Mouse (Mus musculus) intestine, postnatal 0 days (tissue): Measurements from ENCODE around the gene Ptx4. TPM values are rescaled to one million over a fixed set of nuclear protein-coding genes. Genes with fewer than 3 reads are reported as not detected.
A peak's percentile ranks its signal among the peaks of the same experiment; 100 is the strongest.

Experiments
- ATAC-seq: fragments of 200-750 bp; cut with Nextera tagmentation; 2 replicates; pipeline ENCODE4 v1.8.0; 2017; ENCODE audit warnings: mild to moderate bottlenecking, moderate TSS enrichment, moderate library complexity
- H3K27ac ChIP-seq: fragments of 300-500 bp; sonication (generic); 2 replicates; pipeline ENCODE4 v1.5.1; 2014; ENCODE audit warnings: mild to moderate bottlenecking, low read depth, low read length, moderate library complexity
- H3K27me3 ChIP-seq: fragments of 300-500 bp; sonication (generic); replicated peaks from 2 replicates; pipeline ENCODE4 v1.6.1; 2014; ENCODE audit warnings: low read length, mixed read lengths; ENCODE audit not compliant: control insufficient read depth, insufficient read depth
- H3K36me3 ChIP-seq: fragments of 300-500 bp; sonication (generic); 2 replicates; pipeline ENCODE4 v1.6.1; 2014; ENCODE audit warnings: mild to moderate bottlenecking, moderate library complexity; ENCODE audit not compliant: control insufficient read depth, insufficient read depth
- H3K4me1 ChIP-seq: fragments of 300-500 bp; sonication (generic); replicated peaks from 2 replicates; pipeline ENCODE4 v1.6.1; 2014; ENCODE audit warnings: antibody characterized with exemption, low read length, mixed read lengths; ENCODE audit not compliant: control insufficient read depth, insufficient read depth
- H3K4me2 ChIP-seq: fragments of 300-500 bp; sonication (generic); replicated peaks from 2 replicates; pipeline ENCODE4 v1.6.1; 2014; ENCODE audit warnings: low read depth, mild to moderate bottlenecking, moderate library complexity
- H3K4me3 ChIP-seq: fragments of 300-500 bp; sonication (generic); 2 replicates; pipeline ENCODE4 v1.5.1; 2014; ENCODE audit warnings: low read depth, low read length
- H3K9ac ChIP-seq: fragments of 300-500 bp; sonication (generic); 2 replicates; pipeline ENCODE4 v1.6.1; 2014; ENCODE audit warnings: mild to moderate bottlenecking, low read depth, low read length
- H3K9me3 ChIP-seq: fragments of 300-500 bp; sonication (generic); 2 replicates; pipeline ENCODE4 v1.6.1; 2016; ENCODE audit warnings: mixed run types; ENCODE audit not compliant: control insufficient read depth
- CTCF ChIP-seq: sonication (generic); IDR thresholded peaks from 2 replicates; pipeline ENCODE4 v1.5.1; 2016; ENCODE audit warnings: low read depth, mild to moderate bottlenecking, control low read depth, antibody characterized with exemption, moderate library complexity
- WGBS: fragments of 180-500 bp; shearing (Covaris S2); extraction: QIAGEN DNeasy Blood & Tissue Kit; methylation state at CpG from one replicate; pipeline ENCODE4 v1.1.7; 2014; 5-methylcytosine and 5-hydroxymethylcytosine counted together
- polyA plus RNA-seq: library from polyadenylated mRNA; unstranded; fragments of >200 nt; fragmentation: Nextera tagmentation; extraction: Ambion mirVana; gene quantifications from 2 replicates; pipeline ENCODE4 v1.2.1, GENCODE M21; 2015

The Ptx4 gene
- 0.25 and 0.27 TPM in 2 replicates for polyA plus RNA-seq

GRCm38 (mm10) chr17:25120406-25120805 lies at the start of gene Ptx4:
TSS of gene Ptx4 (plus strand) at chr17:25120760.
- Histone ChIP-seq H3K4me3 (no peak within 1 kb of the TSS), H3K36me3 (no peaks in the 10 kb centered on the region), H3K4me1 (no peaks in the 10 kb centered on the region; the same call in 1 of the 2 replicates), H3K27me3 (no peaks in the 10 kb centered on the region), H3K4me2 (no peak within 1 kb of the TSS), H3K9ac (no peak within 1 kb of the TSS), H3K27ac (no peak within 1 kb of the TSS), H3K9me3 (no peaks in the 10 kb centered on the region)
- WGBS = 37% methylated on average over 3 of the region's 3 CpGs
- ATAC-seq = no peak
- no peak for TF ChIP-seq CTCF

GRCm38 (mm10) chr17:25076906-25077305 lies 43.7 kb upstream of the Ptx4 start:
- peak overlapping the region; percentile 46; the same call in 1 of the 2 replicates for H3K4me2 ChIP-seq
- ATAC-seq = no peak

GRCm38 (mm10) chr17:25077771-25078372 lies 42.7 kb upstream of the Ptx4 start:
- no peak for ATAC-seq

More at GRCm38 (mm10) chr17:25076906-25077305, 43.7 kb upstream of the Ptx4 start:
- no peaks in the 10 kb centered on the region for H3K27me3 ChIP-seq
- no peak for TF ChIP-seq CTCF
- 77% methylated on average over 4 of the region's 4 CpGs for WGBS
- peaks cover 6% of the 10 kb centered on the region; the same call in 1 of the 2 replicates for H3K36me3 ChIP-seq
- no peaks in the 10 kb centered on the region for H3K9me3 ChIP-seq
- H3K4me3 ChIP-seq = no peak overlapping the region
- H3K27ac ChIP-seq = no peak overlapping the region
- H3K9ac ChIP-seq = no peak overlapping the region
- H3K4me1 ChIP-seq = no peaks in the 10 kb centered on the region

GRCm38 (mm10) chr17:25080210-25080609 lies 40.4 kb upstream of the Ptx4 start:
- Histone ChIP-seq H3K4me2 (peak overlapping the region; percentile 55), H3K9ac (peak overlapping the region; percentile 40), H3K36me3 (peaks cover 6% of the 10 kb centered on the region; the same call in 1 of the 2 replicates), H3K4me3 (peak overlapping the region; percentile 38), H3K27ac (peak overlapping the region; percentile 74; the same call in 1 of the 2 replicates), H3K9me3 (no peaks in the 10 kb centered on the region), H3K27me3 (no peaks in the 10 kb centered on the region), H3K4me1 (no peaks in the 10 kb centered on the region)
- 75% methylated on average over 13 of the region's 13 CpGs for WGBS
- TF ChIP-seq CTCF = no peak
- no peak for ATAC-seq

More at GRCm38 (mm10) chr17:25077771-25078372, 42.7 kb upstream of the Ptx4 start:
- no peak overlapping the region for H3K9ac ChIP-seq
- H3K9me3 ChIP-seq = no peaks in the 10 kb centered on the region
- H3K4me3 ChIP-seq = peak overlapping the region; percentile 38
- H3K27me3 ChIP-seq = no peaks in the 10 kb centered on the region
- peaks cover 6% of the 10 kb centered on the region; the same call in 1 of the 2 replicates for H3K36me3 ChIP-seq
- TF ChIP-seq CTCF = no peak
- no peaks in the 10 kb centered on the region for H3K4me1 ChIP-seq
- WGBS = 63% methylated on average over 13 of the region's 13 CpGs
- H3K4me2 ChIP-seq = peak overlapping the region; percentile 46
- no peak overlapping the region for H3K27ac ChIP-seq

GRCm38 (mm10) chr17:25080960-25081381 lies 39.6 kb upstream of the Ptx4 start:
- no peak for TF ChIP-seq CTCF
- H3K4me2 ChIP-seq = peak overlapping the region; percentile 55
- peak overlapping the region; percentile 40; the same call in 1 of the 2 replicates for H3K9ac ChIP-seq
- H3K4me1 ChIP-seq = no peaks in the 10 kb centered on the region
- peaks cover 6% of the 10 kb centered on the region; the same call in 1 of the 2 replicates for H3K36me3 ChIP-seq
- no peaks in the 10 kb centered on the region for H3K27me3 ChIP-seq
- peak overlapping the region; percentile 38 for H3K4me3 ChIP-seq
- ATAC-seq = no peak
- no peaks in the 10 kb centered on the region for H3K9me3 ChIP-seq
- H3K27ac ChIP-seq = peak overlapping the region; percentile 74
- 62% methylated on average over 11 of the region's 11 CpGs for WGBS

GRCm38 (mm10) chr17:25082081-25082847 lies 38.3 kb upstream of the Ptx4 start:
- Histone ChIP-seq H3K27ac (peak overlapping the region; percentile 73), H3K27me3 (no peaks in the 10 kb centered on the region), H3K9me3 (no peaks in the 10 kb centered on the region), H3K9ac (no peak overlapping the region), H3K36me3 (peaks cover 1% of the 10 kb centered on the region; the same call in 1 of the 2 replicates), H3K4me1 (no peaks in the 10 kb centered on the region), H3K4me3 (no peak overlapping the region), H3K4me2 (peak overlapping the region; percentile 17)
- WGBS = 41% methylated on average over 14 of the region's 14 CpGs
- peak; percentile 62; the same call in 1 of the 2 replicates for ATAC-seq
- peak; percentile 53 for TF ChIP-seq CTCF
